In the genomic region with DNA sequence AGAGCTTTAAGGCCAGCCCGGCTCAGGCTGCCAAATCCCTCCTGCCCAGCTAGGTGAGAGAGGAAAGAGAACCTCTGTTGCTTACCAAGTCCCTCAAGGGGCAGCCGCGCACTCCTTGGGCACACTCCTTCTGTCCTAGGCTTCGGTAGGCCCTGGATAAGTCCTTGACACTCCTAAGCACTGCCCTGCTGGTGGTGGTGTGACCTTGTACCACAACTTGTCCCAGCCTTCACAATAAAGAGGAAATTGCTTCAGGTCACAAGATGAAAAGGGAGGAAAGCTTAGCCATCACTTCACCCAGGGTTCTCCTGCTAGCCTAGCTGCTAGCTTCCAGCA, we compare ENCODE assay signal across 9 mouse cellular contexts. TPM values are rescaled to one million over a fixed set of nuclear protein-coding genes. Genes with fewer than 3 reads are reported as not detected.
DNase-seq lines count a peak whose midpoint lies in the region; ATAC-seq and TF ChIP-seq lines count a peak whose summit lies in the region.
"Had no signal": no experiment of that assay in that cellular context is flagged by ENCODE, and none has a peak within 500 bp of the region (broad histone marks: within the 10 kb centered on the region; RNA-seq: fewer than 3 reads in every experiment).

TSS of gene Kcnf1 (minus strand) at position 132 of the 336 bp plus-strand sequence.

- intact Hi-C loops in heart, postnatal 25 days (cut with DNase I) = no loop called here

- peak within 1 kb of the TSS; percentile 57 for H3K4me3 ChIP-seq in heart, embryonic 12.5 days
- H3K4me3 ChIP-seq in C2C12 (ENCODE audit: insufficient read depth, poor library complexity, severe bottlenecking) = peak within 1 kb of the TSS; percentile 25
- H3K4me3 ChIP-seq in forebrain, postnatal 0 days (ENCODE audit: low read depth, low read length) = peak within 1 kb of the TSS; percentile 59
- H3K4me3 ChIP-seq in limb, embryonic 15.5 days = peak within 1 kb of the TSS; percentile 48

- peaks cover 30% of the 10 kb centered on the region for H3K27me3 ChIP-seq in heart, embryonic 12.5 days (replicated peaks)
- H3K27me3 ChIP-seq in C2C12 (ENCODE audit: control insufficient read depth, insufficient read depth, insufficient read length) = no peaks in the 10 kb centered on the region
- H3K27me3 ChIP-seq in forebrain, postnatal 0 days (ENCODE audit: insufficient read depth, low read length) = no peaks in the 10 kb centered on the region
- peaks cover 36% of the 10 kb centered on the region for H3K27me3 ChIP-seq in limb, embryonic 15.5 days
- H3K27me3 ChIP-seq: CH12.LX had no signal

- DNase-seq in heart, postnatal 25 days (ENCODE audit: low spot score) = no peak
- no peak for DNase-seq in forebrain, postnatal 0 days
- DNase-seq in adipocyte (ENCODE audit: low spot score) = no peak
- no peak for DNase-seq in cerebellum, adult 18-20 months
- no peak for DNase-seq in cerebellum, adult 8-10 months

- 26% methylated on average over 4 of the region's 4 CpGs for WGBS in heart, embryonic 12.5 days
- 25% methylated on average over 4 of the region's 4 CpGs for whole genome bisulfite sequencing in forebrain, postnatal 0 days
- WGBS in limb, embryonic 15.5 days = 22% methylated on average over 4 of the region's 4 CpGs

- peaks cover 22% of the 10 kb centered on the region for H3K4me1 ChIP-seq in heart, embryonic 12.5 days (replicated peaks)
- peaks cover 7% of the 10 kb centered on the region for H3K4me1 ChIP-seq in forebrain, postnatal 0 days (ENCODE audit: insufficient read depth)
- peaks cover 17% of the 10 kb centered on the region for H3K4me1 ChIP-seq in limb, embryonic 15.5 days

- peak within 1 kb of the TSS; percentile 63 for H3K9ac ChIP-seq in heart, embryonic 12.5 days
- H3K9ac ChIP-seq in forebrain, postnatal 0 days = peak within 1 kb of the TSS; percentile 80
- peak within 1 kb of the TSS; percentile 31 for H3K9ac ChIP-seq in limb, embryonic 15.5 days

- H3K36me3 ChIP-seq in heart, embryonic 12.5 days = no peaks in the 10 kb centered on the region
- H3K36me3 ChIP-seq in C2C12 (ENCODE audit: control insufficient read depth, insufficient read depth) = no peaks in the 10 kb centered on the region
- H3K36me3 ChIP-seq in forebrain, postnatal 0 days (ENCODE audit: insufficient read depth) = no peaks in the 10 kb centered on the region
- no peaks in the 10 kb centered on the region for H3K36me3 ChIP-seq in limb, embryonic 15.5 days

- no peak for TF ChIP-seq CTCF in C2C12 (IDR thresholded peaks at IDR 0.05; ENCODE audit: control insufficient read depth, insufficient read depth, insufficient read length)
- TF ChIP-seq CTCF in forebrain, postnatal 0 days (IDR thresholded peaks at IDR 0.05; ENCODE audit: low read depth) = no peak

- H3K79me3 ChIP-seq in C2C12 (ENCODE audit: low read depth) = peaks cover 14% of the 10 kb centered on the region

- H3K9me3 ChIP-seq in heart, embryonic 12.5 days (replicated peaks) = no peaks in the 10 kb centered on the region
- no peaks in the 10 kb centered on the region for H3K9me3 ChIP-seq in forebrain, postnatal 0 days (ENCODE audit: low read length)
- H3K9me3 ChIP-seq in limb, embryonic 15.5 days = no peaks in the 10 kb centered on the region

- H3ac ChIP-seq in C2C12 (ENCODE audit: control insufficient read depth, insufficient read length, low read depth) = peak within 1 kb of the TSS; percentile 92

- H3K27ac ChIP-seq in heart, embryonic 12.5 days (ENCODE audit: poor library complexity, severe bottlenecking) = no peak within 1 kb of the TSS
- peak within 1 kb of the TSS; percentile 66 for H3K27ac ChIP-seq in forebrain, postnatal 0 days (ENCODE audit: low read depth, low read length)
- no peak within 1 kb of the TSS for H3K27ac ChIP-seq in limb, embryonic 15.5 days

- peak within 1 kb of the TSS; percentile 96 for H3K4me2 ChIP-seq in heart, embryonic 12.5 days
- peak within 1 kb of the TSS; percentile 94 for H3K4me2 ChIP-seq in forebrain, postnatal 0 days (ENCODE audit: low read depth)
- H3K4me2 ChIP-seq in limb, embryonic 15.5 days = peak within 1 kb of the TSS; percentile 98

- H3K79me2 ChIP-seq in C2C12 (ENCODE audit: control insufficient read depth, insufficient read depth) = peaks cover 36% of the 10 kb centered on the region

- no peak for ATAC-seq in heart, embryonic 12.5 days (ENCODE audit: insufficient number of reproducible peaks, low FRiP score)
- no peak for ATAC-seq in forebrain, postnatal 0 days
- ATAC-seq in limb, embryonic 15.5 days (ENCODE audit: insufficient number of reproducible peaks, low FRiP score, low TSS enrichment, low read depth) = no peak

TF ChIP-seq in C2C12, 6 proteins besides CTCF, POLR2A, EP300 and RAD21:
- TF ChIP-seq MYOD1 (IDR thresholded peaks at IDR 0.05; ENCODE audit: control insufficient read depth, insufficient read length, low read depth) (peak; percentile 17), MAX (IDR thresholded peaks at IDR 0.05) (no peak)

RNA-seq across cellular contexts. Expression of gene Kcnf1, which starts in this region (rescaled TPM):
- polyA plus RNA-seq in heart, embryonic 12.5 days (2016; fragmentation: Nextera tagmentation; extraction: Ambion mirVana) = 0.50 and 0.55 TPM in 2 replicates
- total RNA-seq in heart, postnatal 25 days (2021) = not detected
- polyA plus RNA-seq in C2C12 (2012; fragmentation: generic; extraction: Trizol) = 7.8 TPM
- 20.2 and 24.8 TPM in 2 replicates for total RNA-seq in forebrain, postnatal 0 days (2014; rRNA removed)
- polyA plus RNA-seq in forebrain, postnatal 0 days (2015; fragmentation: Nextera tagmentation; extraction: Ambion mirVana) = 5.6 and 6.8 TPM in 2 replicates
- 0.60 and 0.76 TPM in 2 replicates for polyA plus RNA-seq in limb, embryonic 15.5 days (2015; fragmentation: Nextera tagmentation; extraction: Ambion mirVana)
- total RNA-seq: CH12.LX had no signal

Comparison
In these comparisons a context has a peak if more than half of its experiments do, and no peak if none do; other contexts are left out.
1. RNA of gene Kcnf1 (total RNA-seq): 20.2 to 24.8 TPM in forebrain, postnatal 0 days; not detected in heart, postnatal 25 days; every median in the first group is over 10 times any median in the second.
2. Peak in every context shown above with its lines, with median percentiles within 50 percentile points of each other: H3K4me2 ChIP-seq, H3K4me3 ChIP-seq and H3K9ac ChIP-seq.